Mouse (Mus musculus) G1E (cell line): ENCODE results near the gene Akap6.

Experiments
- CTCF ChIP-seq: IDR thresholded peaks from 2 replicates; pipeline ENCODE4 v1.5.1; 2012; ENCODE audit warnings: low read depth, low read length, inconsistent platforms, mixed read lengths
- GATA1 ChIP-seq: IDR thresholded peaks from 2 replicates; pipeline ENCODE4 v1.6.1; 2012; ENCODE audit warnings: borderline replicate concordance, low read length, inconsistent platforms, mixed read lengths
- GATA2 ChIP-seq: IDR thresholded peaks from 2 replicates; pipeline ENCODE4 v1.6.1; 2012; ENCODE audit warnings: low read depth, low read length, inconsistent platforms, borderline replicate concordance
- POLR2AphosphoS5 ChIP-seq: IDR thresholded peaks from 2 replicates; pipeline ENCODE4 v1.6.1; 2012; ENCODE audit warnings: low read depth, low read length, inconsistent platforms; ENCODE audit not compliant: insufficient replicate concordance
- TAL1 ChIP-seq: conservative IDR thresholded peaks from 2 replicates; pipeline ENCODE4 v1.6.1; 2012; ENCODE audit warnings: low read depth, low read length, inconsistent platforms, mixed read lengths

GRCm38 (mm10) chr12:52991745-52992144 is 292.6 kb downstream of the Akap6 start:
- TF ChIP-seq POLR2AphosphoS5: no peak
- TF ChIP-seq CTCF: no peak
- TF ChIP-seq GATA1: no peak
- no peak for TF ChIP-seq TAL1
- TF ChIP-seq GATA2: no peak
